Mouse (Mus musculus): Measurements from ENCODE around the gene Gm20498. TPM values are rescaled to one million over a fixed set of nuclear protein-coding genes. Genes with fewer than 3 reads are reported as not detected.

Gm20498 gene
- total and polyA plus RNA-seq, 3 experiments = 41.5 to 46.2 TPM; not detected in 1

- H3K27me3 ChIP-seq (ENCODE audit: control insufficient read depth in 1 of 2, insufficient read depth in 2 of 2, low read length in 2 of 2) = peaks cover 0 to 4% of the 10 kb centered on the region in 2 experiments; a peak in 3 of 4 replicates
- no peak for DNase-seq (ENCODE audit: low read depth, low spot score)
Measured at GRCm38 (mm10) chr12:81331937-81332874, 200.5 kb downstream of the Gm20498 start.

GRCm38 (mm10) chr12:81331046-81331638 lies 201.6 kb downstream of the Gm20498 start:
- DNase-seq (ENCODE audit: low read depth, low spot score) = no peak
- TF ChIP-seq ETS1 (IDR thresholded peaks at IDR 0.05; ENCODE audit: low read depth, low read length) = no peak
- no peak for TF ChIP-seq USF1 (IDR thresholded peaks at IDR 0.05; ENCODE audit: low read depth, low read length)
- no peak for TF ChIP-seq MYB (IDR thresholded peaks at IDR 0.05; ENCODE audit: low read depth, low read length)
- no peak for TF ChIP-seq ELF1 (IDR thresholded peaks at IDR 0.05; ENCODE audit: low read depth, low read length)
- no peak for TF ChIP-seq MAFK (IDR thresholded peaks at IDR 0.05; ENCODE audit: borderline replicate concordance, low read depth, low read length)
- TF ChIP-seq NELFE (IDR thresholded peaks at IDR 0.05; ENCODE audit: low read depth, low read length) = no peak
- TF ChIP-seq CHD2 (IDR thresholded peaks at IDR 0.05; ENCODE audit: low read length) = no peak
- TF ChIP-seq MYC (IDR thresholded peaks at IDR 0.05; ENCODE audit: low read depth, low read length) = no peak
- TF ChIP-seq USF2 (IDR thresholded peaks at IDR 0.05; ENCODE audit: borderline replicate concordance in 1 of 2, insufficient read depth in 1 of 2, low read depth in 1 of 2, low read length in 2 of 2) = no peak
- TF ChIP-seq UBTF (IDR thresholded peaks at IDR 0.05; ENCODE audit: borderline replicate concordance, insufficient read depth, low read depth, low read length) = no peak
- TF ChIP-seq HCFC1 (IDR thresholded peaks at IDR 0.05; ENCODE audit: low read depth, low read length) = no peak
- TF ChIP-seq ZMIZ1 (IDR thresholded peaks at IDR 0.05; ENCODE audit: low read depth, low read length) = no peak
- Histone ChIP-seq H3K4me1 (ENCODE audit: control insufficient read depth in 1 of 2, insufficient read depth in 2 of 2, low read length in 2 of 2) (no peaks in the 10 kb centered on the region), H3K9me3 (replicated peaks; ENCODE audit: insufficient read depth, low read length) (no peaks in the 10 kb centered on the region), H3K4me3 (ENCODE audit: control insufficient read depth in 1 of 2, insufficient read depth in 1 of 2, low read depth in 2 of 2, low read length in 2 of 2) (no peak overlapping the region), H3K9ac (ENCODE audit: control insufficient read depth, low read depth, low read length, poor library complexity, severe bottlenecking) (no peak overlapping the region), H3K36me3 (ENCODE audit: control insufficient read depth in 1 of 2, insufficient read depth in 2 of 2, low read length in 2 of 2) (no peaks in the 10 kb centered on the region), H3K79me2 (ENCODE audit: control insufficient read depth, insufficient read depth, low read length, poor library complexity) (no peaks in the 10 kb centered on the region), H3K27ac (ENCODE audit: control insufficient read depth, low read depth, low read length) (no peak overlapping the region), H3K27me3 (ENCODE audit: control insufficient read depth in 1 of 2, insufficient read depth in 2 of 2, low read length in 2 of 2) (peaks cover 0 to 3% of the 10 kb centered on the region in 2 experiments; a peak in 1 of 4 replicates)

More at GRCm38 (mm10) chr12:81331937-81332874, 200.5 kb downstream of the Gm20498 start:
- no peak overlapping the region for H3K9ac ChIP-seq (ENCODE audit: control insufficient read depth, low read depth, low read length, poor library complexity, severe bottlenecking)
- H3K27ac ChIP-seq (ENCODE audit: control insufficient read depth, low read depth, low read length) = no peak overlapping the region
- TF ChIP-seq TCF12 (IDR thresholded peaks at IDR 0.05; ENCODE audit: low read depth, low read length) = no peak
- no peak for TF ChIP-seq ZC3H11A (IDR thresholded peaks at IDR 0.05; ENCODE audit: low read depth, low read length)
- TF ChIP-seq MYB (IDR thresholded peaks at IDR 0.05; ENCODE audit: low read depth, low read length) = no peak
- no peak for TF ChIP-seq E2F4 (IDR thresholded peaks at IDR 0.05; ENCODE audit: borderline replicate concordance, low read depth, low read length)
- TF ChIP-seq USF2 (IDR thresholded peaks at IDR 0.05; ENCODE audit: borderline replicate concordance in 1 of 2, insufficient read depth in 1 of 2, low read depth in 1 of 2, low read length in 2 of 2) = no peak
- no peak for TF ChIP-seq MAZ (IDR thresholded peaks at IDR 0.05; ENCODE audit: low read depth, low read length)
- no peak for TF ChIP-seq GATA1 (IDR thresholded peaks at IDR 0.05; ENCODE audit: low read depth, low read length)
- no peak for TF ChIP-seq USF1 (IDR thresholded peaks at IDR 0.05; ENCODE audit: low read depth, low read length)
- TF ChIP-seq SIN3A (IDR thresholded peaks at IDR 0.05; ENCODE audit: low read length) = no peak
- no peak for TF ChIP-seq CTCF (IDR thresholded peaks at IDR 0.05 in 2 of 3, conservative IDR thresholded peaks at IDR 0.05 in 1 of 3; ENCODE audit: control insufficient read depth in 1 of 3, insufficient read depth in 1 of 3, low read depth in 2 of 3, low read length in 3 of 3, poor library complexity in 1 of 3, severe bottlenecking in 1 of 3)
- TF ChIP-seq RAD21 (IDR thresholded peaks at IDR 0.05; ENCODE audit: low read depth, low read length) = no peak
- TF ChIP-seq ETS1 (IDR thresholded peaks at IDR 0.05; ENCODE audit: low read depth, low read length) = no peak
- TF ChIP-seq UBTF (IDR thresholded peaks at IDR 0.05; ENCODE audit: borderline replicate concordance, insufficient read depth, low read depth, low read length) = no peak
- no peak for TF ChIP-seq MXI1 (IDR thresholded peaks at IDR 0.05; ENCODE audit: low read depth, low read length)
- no peaks in the 10 kb centered on the region for H3K4me1 ChIP-seq (ENCODE audit: control insufficient read depth in 1 of 2, insufficient read depth in 2 of 2, low read length in 2 of 2)
- no peak overlapping the region for H3K4me3 ChIP-seq (ENCODE audit: control insufficient read depth in 1 of 2, insufficient read depth in 1 of 2, low read depth in 2 of 2, low read length in 2 of 2)
- H3K9me3 ChIP-seq (replicated peaks; ENCODE audit: insufficient read depth, low read length) = no peaks in the 10 kb centered on the region
- H3K36me3 ChIP-seq (ENCODE audit: control insufficient read depth in 1 of 2, insufficient read depth in 2 of 2, low read length in 2 of 2) = no peaks in the 10 kb centered on the region
- no peaks in the 10 kb centered on the region for H3K79me2 ChIP-seq (ENCODE audit: control insufficient read depth, insufficient read depth, low read length, poor library complexity)
